Mouse (Mus musculus): ENCODE results near the gene Supt3.

The Supt3 gene

GRCm38 (mm10) chr17:45020155-45020930 is 243.4 kb downstream of the Supt3 start:
- ChIA-PET CTCF (interaction anchor here in 1 of 4 experiments (1.1 kb wide), 1 partner anchor 276 kb away, joined by 3 read pairs; no protein-coding TSS in a partner anchor), POLR2A (interaction anchor here in 2 of 4 experiments (0.6 to 1.4 kb wide), 3 partner anchors 9 to 409 kb away, joined by 3 read pairs; no protein-coding TSS in a partner anchor)

- ChIA-PET CTCF (no interaction called here), POLR2A (interaction anchor here in 1 of 4 experiments (1.4 kb wide), 1 partner anchor 12 kb away, joined by 3 read pairs; no protein-coding TSS in a partner anchor)
Measured at GRCm38 (mm10) chr17:45028441-45028840, 251.5 kb downstream of the Supt3 start.

- ChIA-PET POLR2A (interaction anchor here in 2 of 4 experiments (1.4 to 1.6 kb wide), 2 partner anchors 9 to 11 kb away, joined by 3 read pairs; no protein-coding TSS in a partner anchor), CTCF (no interaction called here)
Measured at GRCm38 (mm10) chr17:45029106-45029505, 252.2 kb downstream of the Supt3 start.

GRCm38 (mm10) chr17:45032209-45032608 is 255.3 kb downstream of the Supt3 start:
- POLR2A ChIA-PET: no interaction called here
- CTCF ChIA-PET: no interaction called here

GRCm38 (mm10) chr17:45033617-45034016 is 256.7 kb downstream of the Supt3 start:
- CTCF ChIA-PET: no interaction called here
- POLR2A ChIA-PET: no interaction called here

GRCm38 (mm10) chr17:45041084-45041483 is 264.1 kb downstream of the Supt3 start:
- ChIA-PET CTCF (interaction anchor here (0.5 to 2.3 kb wide), 9 partner anchors 159 to 1058 kb away, joined by 3 to 9 read pairs (median 5); no protein-coding TSS in a partner anchor), POLR2A (interaction anchor here in 1 of 4 experiments (0.8 kb wide), 1 partner anchor 21 kb away, joined by 3 read pairs; no protein-coding TSS in a partner anchor)

GRCm38 (mm10) chr17:45045804-45046203 is 268.9 kb downstream of the Supt3 start:
- POLR2A ChIA-PET: no interaction called here
- CTCF ChIA-PET: interaction anchor here (0.5 to 1.8 kb wide), 11 partner anchors 27 to 784 kb away, joined by 3 to 8 read pairs (median 3); no protein-coding TSS in a partner anchor

- POLR2A ChIA-PET: no interaction called here
- CTCF ChIA-PET: interaction anchor here in 2 of 4 experiments (0.5 to 1.8 kb wide), 6 partner anchors 26 to 1230 kb away, joined by 3 to 13 read pairs (median 4); no protein-coding TSS in a partner anchor
Measured at GRCm38 (mm10) chr17:45046583-45046982, 269.6 kb downstream of the Supt3 start.

- ChIA-PET POLR2A (no interaction called here), CTCF (interaction anchor here in 1 of 4 experiments (0.7 to 1.8 kb wide), 2 partner anchors 25 to 592 kb away, joined by 3 to 8 read pairs; no protein-coding TSS in a partner anchor)
Measured at GRCm38 (mm10) chr17:45047236-45047635, 270.3 kb downstream of the Supt3 start.

- CTCF ChIA-PET: no interaction called here
Measured at GRCm38 (mm10) chr17:45051971-45052370, 275.0 kb downstream of the Supt3 start.

GRCm38 (mm10) chr17:45053371-45053770 is 276.4 kb downstream of the Supt3 start:
- ChIA-PET POLR2A (interaction anchor here in 2 of 4 experiments (0.6 to 1.0 kb wide), 3 partner anchors 111 to 359 kb away, joined by 3 to 4 read pairs (median 4); no protein-coding TSS in a partner anchor), CTCF (no interaction called here)

More at GRCm38 (mm10) chr17:45051971-45052370, 275.0 kb downstream of the Supt3 start:
- POLR2A ChIA-PET: no interaction called here

GRCm38 (mm10) chr17:45054526-45054925 is 277.6 kb downstream of the Supt3 start:
- ChIA-PET CTCF (no interaction called here), POLR2A (no interaction called here)

- CTCF ChIA-PET: no interaction called here
- POLR2A ChIA-PET: no interaction called here
Measured at GRCm38 (mm10) chr17:45056894-45057293, 279.9 kb downstream of the Supt3 start.

- CTCF ChIA-PET: no interaction called here
- POLR2A ChIA-PET: no interaction called here
Measured at GRCm38 (mm10) chr17:45057780-45058179, 280.8 kb downstream of the Supt3 start.

GRCm38 (mm10) chr17:45058566-45059363 is 281.8 kb downstream of the Supt3 start:
- ChIA-PET POLR2A (no interaction called here), CTCF (interaction anchor here in 1 of 4 experiments (0.6 kb wide), 1 partner anchor 60 kb away, joined by 3 read pairs; no protein-coding TSS in a partner anchor)

GRCm38 (mm10) chr17:45063776-45064175 is 286.8 kb downstream of the Supt3 start:
- POLR2A ChIA-PET: no interaction called here

GRCm38 (mm10) chr17:45065465-45065864 is 288.5 kb downstream of the Supt3 start:
- POLR2A ChIA-PET: no interaction called here

More at GRCm38 (mm10) chr17:45063776-45064175, 286.8 kb downstream of the Supt3 start:
- CTCF ChIA-PET: no interaction called here

GRCm38 (mm10) chr17:45067441-45067840 is 290.5 kb downstream of the Supt3 start:
- ChIA-PET POLR2A (no interaction called here), CTCF (no interaction called here)

More at GRCm38 (mm10) chr17:45065465-45065864, 288.5 kb downstream of the Supt3 start:
- CTCF ChIA-PET: interaction anchor here in 1 of 4 experiments (1.0 kb wide), 1 partner anchor 9 kb away, joined by 3 read pairs; no protein-coding TSS in a partner anchor

GRCm38 (mm10) chr17:45068321-45068720 is 291.4 kb downstream of the Supt3 start:
- POLR2A ChIA-PET: no interaction called here
- CTCF ChIA-PET: no interaction called here

Measured in embryonic stem cell, embryonic (primary cell).